Mouse (Mus musculus): ENCODE results near the gene Ccr3.

DNA sequence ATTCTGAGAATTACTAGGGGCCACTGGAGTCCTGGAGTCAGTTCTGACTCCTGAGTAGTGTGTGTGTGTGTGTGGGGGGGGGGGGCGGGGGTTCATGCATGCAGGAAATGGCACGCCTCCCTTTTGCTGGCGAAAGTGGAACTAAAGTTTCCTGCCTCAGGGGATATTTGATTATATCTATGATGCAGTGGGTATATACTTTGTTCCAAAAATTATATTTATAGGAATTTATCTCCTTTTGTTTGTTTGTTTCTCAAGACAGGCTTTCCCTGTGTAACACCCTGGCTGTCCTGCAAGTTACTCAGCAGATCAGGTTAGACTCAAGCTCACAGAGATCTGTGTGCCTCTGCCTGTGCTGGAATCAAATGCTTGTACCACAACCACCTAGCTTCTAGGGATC lies 32.1 kb upstream of the Ccr3 start:
- TF ChIP-seq POLR2A (IDR thresholded peaks at IDR 0.05; ENCODE audit: low read depth, low read length) (no peak), CTCF (IDR thresholded peaks at IDR 0.05; ENCODE audit: extremely low read depth, insufficient read length, insufficient replicate concordance, low read depth, low read length) (no peak)

All from small intestine, adult 2 months (tissue).